19 mouse cellular contexts compared by ENCODE assay signal in the genomic region with DNA sequence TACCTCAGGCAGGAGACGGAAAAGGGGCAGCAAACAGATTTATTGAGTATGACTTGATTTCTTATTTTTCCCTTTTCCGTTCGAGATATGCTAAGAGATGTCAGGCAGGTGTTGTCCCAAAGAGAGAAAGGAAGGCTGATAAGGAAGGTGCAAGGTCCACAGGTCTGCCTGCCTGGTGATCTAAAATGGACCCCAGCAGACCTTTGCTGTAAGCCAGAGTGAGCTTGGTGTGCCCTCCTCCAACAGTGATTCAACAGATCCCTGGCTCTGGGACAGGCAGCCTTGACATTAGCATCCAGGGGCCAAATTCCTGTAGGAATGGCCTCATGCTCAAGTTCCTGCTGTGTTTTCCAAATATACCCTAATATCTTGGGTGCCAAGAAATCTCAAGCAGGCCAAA.
DNase-seq lines count a peak whose midpoint lies in the region; ATAC-seq and TF ChIP-seq lines count a peak whose summit lies in the region.
"Had no signal": no experiment of that assay in that cellular context is flagged by ENCODE, and none has a peak within 500 bp of the region (broad histone marks: within the 10 kb centered on the region; RNA-seq: fewer than 3 reads in every experiment).

No protein-coding gene starts in this region.

- no peaks in the 10 kb centered on the region for H3K9me3 ChIP-seq in intestine, embryonic 16.5 days (ENCODE audit: control insufficient read depth, low read length)
- H3K9me3 ChIP-seq in intestine, postnatal 0 days (ENCODE audit: control insufficient read depth): no peaks in the 10 kb centered on the region
- H3K9me3 ChIP-seq: forebrain, embryonic 13.5 days; hindbrain, embryonic 13.5 days; limb, embryonic 15.5 days; lung, embryonic 15.5 days; neural tube, embryonic 15.5 days had no signal

- WGBS in intestine, embryonic 16.5 days: 67% methylated on average over 3 of the region's 3 CpGs
- 28% methylated on average over 3 of the region's 3 CpGs for WGBS in intestine, postnatal 0 days

- peaks cover 18% of the 10 kb centered on the region for H3K4me1 ChIP-seq in intestine, embryonic 16.5 days (ENCODE audit: control insufficient read depth, insufficient read depth, low read length)
- H3K4me1 ChIP-seq in intestine, postnatal 0 days (replicated peaks; ENCODE audit: control insufficient read depth, insufficient read depth, low read length): peaks cover 3% of the 10 kb centered on the region; the same call in 1 of the 2 replicates

- H3K4me2 ChIP-seq in intestine, embryonic 16.5 days (ENCODE audit: low read depth, low read length): no peak overlapping the region
- no peak overlapping the region for H3K4me2 ChIP-seq in intestine, postnatal 0 days (replicated peaks; ENCODE audit: low read depth)
- H3K4me2 ChIP-seq: forebrain, embryonic 13.5 days; hindbrain, embryonic 13.5 days; limb, embryonic 15.5 days; lung, embryonic 15.5 days; neural tube, embryonic 15.5 days had no signal

- DNase-seq in adrenal gland, adult 8-10 months: peak; percentile 55
- peak; percentile 37 for DNase-seq in adrenal gland, postnatal 25 days
- DNase-seq in yolk sac, embryonic 10.5 days (ENCODE audit: low spot score): peak; percentile 72
- DNase-seq in ovary, postnatal 36 days (ENCODE audit: low spot score): no peak
- DNase-seq in layer of hippocampus, adult 11-12 months (ENCODE audit: low spot score): no peak
- DNase-seq: cerebellum, adult 8-10 months; heart, postnatal 36 days; kidney, adult 2 months; kidney, postnatal 10 days; left cerebral cortex, postnatal 4 days; lung, postnatal 4 days had no signal

- no peaks in the 10 kb centered on the region for H3K36me3 ChIP-seq in intestine, embryonic 16.5 days (ENCODE audit: control insufficient read depth, insufficient read depth, low read length)
- no peaks in the 10 kb centered on the region for H3K36me3 ChIP-seq in intestine, postnatal 0 days (ENCODE audit: control insufficient read depth, insufficient read depth)
- H3K36me3 ChIP-seq: hindbrain, embryonic 13.5 days; limb, embryonic 15.5 days; lung, embryonic 15.5 days; neural tube, embryonic 15.5 days had no signal

- no peak for ATAC-seq in intestine, embryonic 16.5 days
- no peak for ATAC-seq in intestine, postnatal 0 days
- ATAC-seq: activated CD4-positive, CD25-positive, alpha-beta regulatory T cell, adult 4 months; forebrain, embryonic 13.5 days had no signal

- H3K9ac ChIP-seq in intestine, embryonic 16.5 days (ENCODE audit: low read depth, low read length): no peak overlapping the region
- no peak overlapping the region for H3K9ac ChIP-seq in intestine, postnatal 0 days (ENCODE audit: low read depth, low read length)
- H3K9ac ChIP-seq: forebrain, embryonic 13.5 days; hindbrain, embryonic 13.5 days; limb, embryonic 15.5 days; lung, embryonic 15.5 days; neural tube, embryonic 15.5 days had no signal

- no peaks in the 10 kb centered on the region for H3K27me3 ChIP-seq in intestine, embryonic 16.5 days (replicated peaks; ENCODE audit: control insufficient read depth, insufficient read depth, low read length)
- no peaks in the 10 kb centered on the region for H3K27me3 ChIP-seq in intestine, postnatal 0 days (replicated peaks; ENCODE audit: control insufficient read depth, insufficient read depth, low read length)
- H3K27me3 ChIP-seq: forebrain, embryonic 13.5 days; hindbrain, embryonic 13.5 days; limb, embryonic 15.5 days; lung, embryonic 15.5 days; neural tube, embryonic 15.5 days had no signal

- H3K27ac ChIP-seq in intestine, embryonic 16.5 days (ENCODE audit: low read length): peak overlapping the region; percentile 55; the same call in 1 of the 2 replicates
- H3K27ac ChIP-seq in intestine, postnatal 0 days (ENCODE audit: low read depth, low read length): no peak overlapping the region
- H3K27ac ChIP-seq: forebrain, embryonic 13.5 days; hindbrain, embryonic 13.5 days; limb, embryonic 15.5 days; lung, embryonic 15.5 days; neural tube, embryonic 15.5 days had no signal

- TF ChIP-seq CTCF in intestine, postnatal 0 days (IDR thresholded peaks at IDR 0.05; ENCODE audit: low read depth): no peak

- no peak overlapping the region for H3K4me3 ChIP-seq in intestine, embryonic 16.5 days (ENCODE audit: low read length)
- no peak overlapping the region for H3K4me3 ChIP-seq in intestine, postnatal 0 days (ENCODE audit: low read depth, low read length)
- H3K4me3 ChIP-seq: forebrain, embryonic 13.5 days; hindbrain, embryonic 13.5 days; limb, embryonic 15.5 days; lung, embryonic 15.5 days; neural tube, embryonic 15.5 days had no signal

Comparison
In these comparisons a context has a peak if more than half of its experiments do, and no peak if none do; other contexts are left out.
1. DNase-seq: peak in adrenal gland, adult 8-10 months (single experiment), adrenal gland, postnatal 25 days (single experiment) and yolk sac, embryonic 10.5 days (single experiment); none in ovary, postnatal 36 days (single experiment) and layer of hippocampus, adult 11-12 months (single experiment).